Mouse (Mus musculus) heart, adult 8-10 months (tissue): ENCODE data around the gene Wdr64. TPM values are rescaled to one million over a fixed set of nuclear protein-coding genes. Genes with fewer than 3 reads are reported as not detected.

ENCODE experiments used
- DNase-seq: peaks from one replicate; pipeline ENCODE4 v3.0.0; 2022; ENCODE audit warnings: low spot score
- total RNA-seq, 4 experiments: library from RNA; stranded (reverse); gene quantifications; 2 replicates each; pipeline ENCODE4 v1.2.4; 2022

Wdr64 gene
- total RNA-seq, 4 experiments from 2014 or later, result not detected

DNA sequence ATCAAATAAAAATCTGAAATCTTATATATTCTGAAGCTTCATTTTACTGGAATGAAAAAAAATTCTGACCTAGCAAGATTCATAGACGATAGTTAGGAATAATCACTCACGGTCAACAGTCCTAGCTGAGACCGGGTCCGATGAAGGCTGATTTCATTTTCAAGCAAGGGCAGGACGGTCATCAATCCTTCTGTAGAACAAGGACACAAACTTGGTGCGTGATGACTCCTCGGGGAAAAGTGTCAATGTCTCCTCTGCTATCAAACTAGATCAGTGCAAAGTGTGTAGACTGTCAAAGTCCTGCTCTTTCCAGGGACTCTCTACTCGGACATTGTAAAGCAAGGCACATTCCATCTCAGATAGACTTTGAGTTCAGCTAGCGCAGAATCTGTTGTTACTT is 18.4 kb downstream of the Wdr64 start:
- no peak for DNase-seq

DNA sequence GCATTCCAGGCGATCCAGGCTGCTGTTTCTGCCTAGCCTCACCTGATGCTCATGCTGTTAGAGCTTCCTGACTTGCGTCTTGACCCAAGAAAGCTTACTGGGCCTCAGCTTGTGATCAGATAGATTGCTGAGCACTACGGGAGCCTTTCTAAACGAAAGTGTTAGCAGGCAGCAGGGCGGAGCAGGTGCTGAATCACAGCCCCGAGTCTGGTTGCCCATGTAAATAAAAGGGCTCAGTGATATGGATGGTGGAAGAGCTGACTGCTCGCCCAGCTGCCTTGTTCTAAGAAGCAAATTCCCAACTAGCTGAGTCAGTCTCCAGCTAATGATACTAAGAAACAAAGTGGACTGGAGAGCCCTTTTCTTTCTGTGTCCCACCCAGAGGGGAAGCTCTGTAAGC is 27.4 kb downstream of the Wdr64 start:
- no peak for DNase-seq

DNA sequence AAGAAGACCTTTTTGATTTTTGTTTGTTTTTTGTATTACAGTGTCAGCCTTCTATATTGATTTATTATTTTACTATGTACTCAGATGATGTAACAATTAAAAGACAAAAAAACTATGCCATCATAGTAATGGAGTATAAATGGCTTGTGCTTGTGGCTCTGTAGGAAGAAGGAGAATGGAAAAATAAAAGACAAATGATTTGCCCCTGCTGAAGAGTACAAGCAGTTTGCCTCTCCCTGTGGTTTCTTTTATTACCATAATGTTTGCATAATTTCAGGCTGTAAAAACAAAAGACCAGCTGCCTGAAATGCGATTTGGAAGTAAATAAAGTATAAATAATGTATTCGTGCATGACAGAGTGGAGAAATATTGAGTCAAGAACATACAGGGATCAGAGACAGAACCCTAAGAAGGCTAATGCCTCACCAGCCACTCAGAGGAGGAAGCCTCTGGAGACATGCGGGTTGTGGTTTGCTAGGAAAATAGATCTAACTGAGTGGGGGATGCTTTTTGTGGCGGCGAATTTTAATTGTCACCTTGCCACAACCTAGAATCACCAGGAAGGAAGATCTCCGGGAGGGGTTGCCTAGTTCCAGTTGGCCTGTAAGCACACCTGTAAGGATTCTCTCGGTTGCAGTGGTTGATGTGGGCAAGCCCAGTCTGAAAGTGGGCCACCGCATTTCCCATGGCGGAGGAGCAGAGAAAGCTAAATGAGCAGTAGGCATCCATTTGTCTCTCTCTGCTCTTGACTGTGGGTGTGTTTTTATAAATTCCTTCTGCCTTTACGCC is 56.4 kb downstream of the Wdr64 start:
- no peak for DNase-seq

DNA sequence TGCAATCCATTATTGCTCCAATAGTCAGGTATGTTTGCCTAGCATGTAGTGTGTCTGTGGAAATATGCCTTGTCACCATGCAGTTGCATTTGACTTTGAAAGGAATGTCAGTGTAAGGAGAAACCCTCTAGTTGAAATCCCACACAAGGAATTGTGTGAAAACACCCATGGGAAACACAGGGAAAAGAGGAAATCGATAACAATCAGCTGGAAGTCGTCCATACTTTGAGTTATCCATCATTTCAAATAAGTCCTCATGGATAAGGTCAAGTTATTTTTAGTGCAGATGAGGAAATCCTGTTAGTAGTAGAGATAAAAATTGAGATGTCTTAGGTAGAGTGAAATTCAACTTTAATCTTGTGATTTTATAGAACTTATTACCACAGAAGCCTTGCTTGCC is 96.3 kb downstream of the Wdr64 start:
- peak; percentile 52 for DNase-seq

DNA sequence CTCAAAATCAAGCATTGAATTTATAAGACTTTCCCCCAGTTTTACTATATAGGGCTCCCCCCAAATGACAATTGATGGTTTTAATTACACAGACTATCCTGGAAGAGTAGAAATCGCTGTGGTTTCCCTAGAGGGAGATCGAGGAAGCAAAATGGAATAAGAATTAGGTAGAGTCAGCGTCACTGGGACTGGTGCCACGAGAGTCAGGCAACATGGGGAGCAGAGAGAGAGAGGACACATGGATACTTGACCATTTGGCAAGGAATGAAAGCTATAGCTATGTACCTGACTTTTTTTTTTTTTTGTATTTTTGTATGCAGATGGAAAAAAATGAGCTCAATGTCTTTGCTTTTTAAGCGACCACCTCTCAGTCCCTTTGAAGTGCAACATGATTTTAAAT is 110.0 kb downstream of the Wdr64 start:
- DNase-seq, result no peak

DNA sequence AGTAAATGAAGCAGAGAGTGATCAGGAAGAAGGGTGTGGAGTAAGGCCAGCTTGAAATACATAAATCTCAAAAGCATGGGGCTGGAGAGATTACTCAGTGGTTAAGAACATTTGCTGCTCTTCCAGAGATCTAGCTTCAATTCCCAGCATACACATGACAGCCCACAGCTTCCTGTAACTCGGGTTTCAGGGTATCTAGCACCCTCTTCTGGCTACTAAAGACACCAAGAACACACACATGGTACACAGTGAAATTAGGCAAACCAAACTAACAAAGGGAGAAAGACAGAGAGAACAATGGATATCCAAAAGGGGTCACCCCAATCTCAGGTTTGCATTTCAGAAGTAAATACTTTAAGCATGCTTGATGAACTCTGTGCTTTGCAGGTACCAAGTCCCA is 113.2 kb downstream of the Wdr64 start:
- no peak for DNase-seq

DNA sequence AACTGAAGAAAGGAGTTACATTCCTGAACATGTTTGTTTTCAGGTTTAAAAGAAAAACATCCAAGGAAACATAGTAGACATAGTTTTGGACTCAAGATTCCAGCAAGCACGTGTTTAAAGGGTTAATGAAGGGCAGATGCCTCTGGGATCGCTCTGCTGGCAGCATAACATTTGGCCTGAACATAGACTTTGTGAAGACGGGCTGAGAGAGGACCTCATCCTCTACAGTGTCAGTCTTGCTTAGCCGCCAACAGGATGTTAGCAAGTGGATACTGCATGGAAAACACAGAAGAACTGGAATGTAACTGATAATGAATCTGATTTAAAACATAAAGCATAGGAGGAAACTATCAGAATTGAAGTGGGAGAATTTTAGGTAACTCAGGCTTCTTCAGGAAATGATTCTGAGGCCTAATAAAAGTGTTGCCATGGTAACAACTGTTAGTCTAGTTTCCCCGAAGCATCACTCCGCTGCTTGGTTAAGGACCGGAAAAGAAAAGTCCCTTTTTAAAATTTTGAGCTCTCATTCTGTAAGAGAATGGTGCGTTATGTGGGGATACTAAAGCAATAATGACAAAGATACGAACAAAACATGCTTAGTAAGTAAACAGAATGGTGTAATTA is 125.5 kb downstream of the Wdr64 start:
- DNase-seq, result no peak

DNA sequence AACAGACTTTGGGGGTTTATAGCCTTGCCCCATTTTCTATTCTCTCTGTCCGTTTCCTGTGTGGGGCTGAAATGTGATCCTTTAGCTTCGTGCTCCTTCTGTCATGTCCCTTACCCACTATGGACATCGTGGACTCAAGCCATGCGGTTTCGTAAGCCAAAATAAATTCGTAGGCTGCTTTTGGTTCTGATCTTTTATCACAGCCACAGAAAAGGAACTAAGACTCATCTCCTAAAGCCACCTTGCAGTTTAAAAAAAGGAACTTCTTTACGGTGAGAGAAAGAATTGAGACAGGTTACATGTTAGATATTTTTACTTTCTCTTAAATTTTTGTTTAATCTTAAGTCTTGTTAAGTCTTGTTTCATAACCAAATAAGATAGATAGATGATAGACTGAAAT is 130.1 kb downstream of the Wdr64 start:
- no peak for DNase-seq

DNA sequence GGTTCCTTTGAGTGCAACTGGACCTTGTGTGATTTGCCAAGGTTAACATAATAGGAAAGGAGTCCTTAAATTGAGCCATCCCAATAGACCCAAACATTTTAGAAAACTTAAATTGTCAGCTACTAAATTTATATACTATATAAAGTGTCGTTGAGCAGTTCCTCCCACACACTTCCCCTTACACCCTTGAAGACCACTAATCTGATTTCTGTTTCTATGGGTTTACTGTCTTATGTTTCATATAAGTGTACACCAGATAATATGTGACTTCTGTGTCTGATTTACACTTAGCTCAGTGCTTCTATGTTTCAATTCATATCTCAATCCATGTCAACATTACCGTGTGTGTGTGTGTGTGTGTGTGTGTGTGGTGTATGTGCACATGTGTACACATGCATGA is 130.8 kb downstream of the Wdr64 start:
- DNase-seq, result no peak

DNA sequence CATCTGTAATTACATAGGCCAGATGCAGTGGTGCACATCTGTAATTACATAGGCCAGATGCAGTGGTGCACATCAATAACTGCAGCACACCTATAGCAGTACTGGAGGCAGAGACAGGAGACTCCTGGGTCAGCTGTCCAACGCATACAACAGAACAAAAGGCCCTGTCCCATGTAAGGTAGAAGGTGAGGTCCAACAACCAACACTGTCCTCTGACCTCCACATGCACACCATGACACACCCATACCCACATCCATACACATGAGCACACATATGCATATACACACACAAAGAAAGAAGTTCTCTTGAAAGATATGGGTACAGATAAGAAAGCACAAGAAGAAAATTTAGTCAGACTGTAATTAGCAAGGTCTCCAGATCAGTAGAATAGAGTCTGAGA is 157.1 kb downstream of the Wdr64 start:
- DNase-seq, result no peak

Other genes with a start within 250 kb of the Wdr64 start
- 1 to 10 TPM in 3 of 4 experiments, under 1 TPM in 1; 0.69 to 1.7 (median 1.3) TPM for gene Rgs7, start 206.1 kb upstream of the Wdr64 start, total RNA-seq
- gene Kmo, start 78.2 kb upstream of the Wdr64 start, total RNA-seq, result under 1 TPM; 0.28 to 0.44 (median 0.30) TPM
- 100 to 1,000 TPM; 543 to 586 (median 574) TPM for gene Fh1, start 73.0 kb upstream of the Wdr64 start, total RNA-seq
- gene Opn3, start 5.8 kb upstream of the Wdr64 start, total RNA-seq, result 1 to 10 TPM; 3.7 to 5.8 (median 4.0) TPM
- gene Chml, start 5.7 kb upstream of the Wdr64 start, total RNA-seq, result 1 to 10 TPM; 6.7 to 9.7 (median 7.7) TPM
- under 1 TPM in 1 of 4 experiments, not detected in 3; 0.57 TPM for gene Exo1, start 182.0 kb downstream of the Wdr64 start, total RNA-seq
- not detected for gene Gm38100, start 221.7 kb downstream of the Wdr64 start, total RNA-seq